Mouse (Mus musculus) neural tube, embryonic 10.5 days (tissue): ENCODE data around the gene Lifr.

ENCODE experiments used
- DNase-seq: peaks from one replicate; pipeline ENCODE4 v3.0.0-alpha.2; 2017; ENCODE audit warnings: low spot score; ENCODE audit errors: extremely low spot score

Gene Lifr

DNA sequence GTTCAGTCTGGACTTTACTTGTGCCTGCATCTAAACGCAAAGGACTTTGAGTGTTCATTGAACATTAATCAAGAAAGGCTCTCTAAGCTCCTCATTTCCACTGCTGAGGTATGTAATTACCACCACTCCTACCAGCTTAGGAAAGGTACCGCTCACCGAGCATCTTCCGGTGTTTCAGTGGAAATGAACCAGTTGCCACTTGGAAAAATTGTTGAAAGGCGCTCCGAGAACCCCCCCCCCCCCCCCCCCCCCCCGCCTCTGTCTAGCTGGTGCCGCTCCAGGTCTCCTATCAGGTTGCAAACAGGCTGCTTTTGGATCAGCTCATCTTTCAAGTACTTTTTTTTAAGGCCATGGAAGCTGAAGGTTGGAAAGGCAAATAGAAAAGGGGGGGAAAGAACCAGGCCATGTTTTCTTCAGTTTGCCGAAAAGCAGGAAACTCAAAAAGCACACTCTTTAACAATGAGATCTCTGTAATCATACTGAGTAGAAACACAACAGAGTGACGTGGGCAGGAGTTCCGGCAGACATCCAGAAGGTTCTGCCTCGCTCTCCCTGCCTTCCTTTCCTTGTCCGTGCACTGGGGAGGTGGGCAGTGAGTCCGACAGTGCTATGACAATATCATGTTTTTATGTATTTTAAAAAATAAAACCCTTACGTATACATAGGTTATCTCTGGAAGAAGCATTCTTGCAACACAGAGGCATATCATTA is 9.3 kb upstream of the Lifr start:
- DNase-seq: no peak

DNA sequence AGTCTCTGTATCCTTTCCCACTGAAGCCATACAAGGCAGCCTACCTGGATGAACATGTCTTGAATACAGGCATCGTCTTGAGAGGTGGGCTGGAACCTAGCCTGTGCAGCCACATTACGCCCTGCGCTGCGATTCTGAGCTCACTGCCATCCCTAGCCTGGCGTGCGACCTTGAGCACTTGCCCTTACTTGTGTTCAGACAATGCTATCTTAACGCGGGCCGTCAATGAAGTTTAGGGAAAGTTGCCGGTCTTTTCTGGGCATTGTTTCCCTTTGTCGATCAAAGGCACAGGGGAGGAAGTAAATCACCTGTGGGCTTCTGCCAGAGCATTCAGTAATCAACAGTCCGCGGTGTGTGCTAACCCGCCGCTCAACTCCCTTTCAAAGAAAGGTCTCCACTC is 8.6 kb upstream of the Lifr start:
- no peak for DNase-seq

GRCm38 (mm10) chr15:7082901-7083300 is 7.5 kb upstream of the Lifr start:
- no peak for DNase-seq

DNA sequence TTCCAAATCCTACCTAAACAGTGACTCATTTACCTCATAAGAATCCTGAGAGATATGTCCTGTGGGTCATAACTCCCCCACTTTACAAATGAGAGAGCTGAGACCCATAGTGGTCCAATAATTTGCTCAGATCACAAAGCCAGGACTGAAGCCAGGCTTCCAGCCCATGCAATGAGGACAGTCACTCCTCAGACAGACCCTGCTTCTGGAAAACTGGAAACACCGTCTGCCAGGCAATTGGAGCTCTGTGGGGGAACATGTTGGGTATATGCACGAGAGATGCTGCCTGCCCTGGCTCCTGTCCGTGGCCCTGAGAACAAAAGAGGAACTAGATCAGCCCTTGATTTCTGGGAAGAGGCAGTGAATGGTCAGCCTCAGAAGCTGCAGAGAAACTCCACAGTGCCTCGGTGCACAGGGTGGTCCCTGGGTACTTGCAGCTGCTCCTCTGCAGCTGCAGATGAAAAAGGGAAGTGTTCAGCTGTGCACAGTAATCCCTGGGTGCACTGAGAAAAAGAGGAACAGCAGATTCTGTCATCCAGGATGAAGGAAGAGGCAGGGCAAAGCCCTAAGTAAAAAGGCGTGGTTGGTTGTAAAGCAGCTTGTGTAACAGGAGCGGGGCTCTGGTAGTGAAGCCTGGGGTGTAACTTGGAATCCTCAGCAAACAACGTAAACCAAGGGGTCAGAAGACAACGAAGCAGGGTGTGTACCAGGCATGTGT is 5.5 kb upstream of the Lifr start:
- DNase-seq: no peak

- no peak for DNase-seq
Observed at GRCm38 (mm10) chr15:7088691-7089090, 1.7 kb upstream of the Lifr start.

DNA sequence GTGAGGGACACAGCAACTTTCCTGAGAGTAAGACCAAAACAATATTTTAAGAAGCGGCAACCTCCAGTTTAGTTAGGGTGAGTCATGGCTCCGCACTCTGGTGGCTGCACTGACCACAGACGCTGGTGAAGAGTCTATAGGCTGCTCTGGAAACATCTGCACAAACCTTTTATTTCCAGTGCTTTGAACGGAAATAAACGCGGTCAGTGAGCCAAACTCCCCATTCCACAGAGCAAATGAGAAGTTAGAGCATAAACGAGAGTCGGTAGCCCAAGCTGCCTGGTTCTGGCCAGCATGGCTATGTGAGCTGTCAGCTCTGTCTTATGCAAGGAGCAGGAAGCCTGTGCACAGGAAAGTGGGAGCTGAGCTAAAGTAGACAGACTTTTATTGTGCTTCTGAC is 1.9 kb downstream of the Lifr start:
- DNase-seq: no peak

DNA sequence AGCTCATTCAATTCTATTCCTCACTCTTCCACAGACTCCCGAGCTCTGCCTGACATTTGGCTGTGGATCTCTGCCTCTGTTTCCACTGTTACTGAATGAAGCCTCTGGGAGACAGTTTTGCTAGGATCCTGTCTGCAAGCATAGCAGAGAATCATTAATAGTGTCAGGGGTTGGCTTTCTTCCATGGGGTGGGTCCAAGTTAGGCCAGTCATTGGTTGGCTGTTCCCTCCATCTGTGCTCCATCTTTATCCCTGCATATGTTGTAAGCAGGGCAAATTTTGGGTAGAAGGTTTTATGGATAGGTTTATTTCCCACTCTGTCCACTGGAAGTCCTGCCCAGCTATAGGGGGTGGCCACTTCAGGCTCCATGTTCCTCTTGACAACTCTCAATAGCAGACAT is 9.0 kb downstream of the Lifr start:
- DNase-seq: no peak

- DNase-seq: no peak
Observed at GRCm38 (mm10) chr15:7100226-7100625, 9.8 kb downstream of the Lifr start.

GRCm38 (mm10) chr15:7103051-7103450 is 12.6 kb downstream of the Lifr start:
- DNase-seq: no peak

DNA sequence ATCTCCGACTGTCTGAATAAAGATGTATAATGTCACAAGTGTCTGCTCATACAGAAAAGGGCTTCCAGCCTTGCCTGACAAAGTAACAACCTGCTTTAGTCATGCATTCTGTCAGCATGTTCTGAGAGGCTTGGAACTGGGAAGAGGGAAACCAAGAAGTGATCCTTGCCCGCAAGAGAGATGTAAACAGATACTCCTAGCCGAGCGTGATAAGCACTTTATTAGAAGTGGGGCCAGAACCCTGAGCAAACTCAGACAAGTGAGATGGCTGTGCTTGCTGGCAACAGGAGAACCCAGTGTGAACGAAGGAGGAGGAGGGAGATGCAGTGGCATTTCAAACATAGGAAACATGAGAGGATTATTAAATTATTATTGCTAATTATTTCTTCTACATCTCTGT is 14.8 kb downstream of the Lifr start:
- DNase-seq: no peak

DNA sequence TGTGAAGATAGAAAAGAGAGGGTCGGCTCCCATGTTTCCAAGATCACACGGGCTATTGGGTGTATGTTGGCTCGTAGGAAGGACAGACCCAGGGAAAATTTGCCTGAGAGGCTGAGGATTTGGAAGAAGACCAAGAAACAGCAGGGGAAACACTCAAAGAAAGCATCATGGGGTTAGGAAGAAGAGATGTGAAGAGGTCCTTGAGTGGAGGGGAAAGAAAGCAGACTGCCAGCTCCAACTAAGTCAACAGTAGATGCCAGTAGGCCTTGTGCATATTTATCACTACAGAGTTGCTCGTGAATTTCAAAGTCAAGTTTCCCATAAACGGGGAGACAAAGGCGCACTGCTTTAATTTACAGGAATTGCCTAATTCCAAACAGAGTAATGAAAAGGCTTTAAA is 17.7 kb downstream of the Lifr start:
- DNase-seq: no peak

DNA sequence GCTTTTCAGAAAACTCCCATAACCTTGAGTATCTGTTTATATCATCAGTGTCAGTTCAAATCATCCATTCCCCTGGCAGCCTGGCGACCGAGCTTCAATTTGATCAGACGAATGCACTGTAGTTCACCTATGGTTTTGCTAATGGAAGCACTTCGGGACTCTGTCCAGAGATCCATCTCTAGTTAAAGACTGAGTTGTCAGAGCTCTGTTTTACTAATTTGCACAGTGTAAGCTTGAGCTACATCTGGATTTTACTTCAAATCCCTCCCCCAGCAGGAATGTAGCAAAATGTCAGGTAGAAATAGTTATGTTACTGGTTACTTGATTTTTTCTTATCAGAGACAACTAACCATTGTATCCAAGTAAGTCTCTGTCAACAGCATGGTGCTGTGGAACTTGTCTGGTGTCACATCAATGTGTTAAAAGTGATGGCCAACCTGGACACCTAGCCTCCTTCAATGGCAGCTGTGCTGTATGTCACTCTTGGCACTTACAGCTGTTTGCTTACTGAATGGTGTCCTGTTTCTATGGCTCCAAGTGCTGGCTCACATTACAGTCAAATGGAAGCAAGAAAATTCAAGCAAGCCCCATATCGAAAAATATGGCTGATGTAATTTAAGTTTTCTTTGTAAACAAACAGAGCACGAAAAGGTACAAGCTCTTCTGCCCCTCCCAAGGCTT is 22.0 kb downstream of the Lifr start:
- DNase-seq: no peak

GRCm38 (mm10) chr15:7113906-7114305 is 23.5 kb downstream of the Lifr start:
- no peak for DNase-seq

DNA sequence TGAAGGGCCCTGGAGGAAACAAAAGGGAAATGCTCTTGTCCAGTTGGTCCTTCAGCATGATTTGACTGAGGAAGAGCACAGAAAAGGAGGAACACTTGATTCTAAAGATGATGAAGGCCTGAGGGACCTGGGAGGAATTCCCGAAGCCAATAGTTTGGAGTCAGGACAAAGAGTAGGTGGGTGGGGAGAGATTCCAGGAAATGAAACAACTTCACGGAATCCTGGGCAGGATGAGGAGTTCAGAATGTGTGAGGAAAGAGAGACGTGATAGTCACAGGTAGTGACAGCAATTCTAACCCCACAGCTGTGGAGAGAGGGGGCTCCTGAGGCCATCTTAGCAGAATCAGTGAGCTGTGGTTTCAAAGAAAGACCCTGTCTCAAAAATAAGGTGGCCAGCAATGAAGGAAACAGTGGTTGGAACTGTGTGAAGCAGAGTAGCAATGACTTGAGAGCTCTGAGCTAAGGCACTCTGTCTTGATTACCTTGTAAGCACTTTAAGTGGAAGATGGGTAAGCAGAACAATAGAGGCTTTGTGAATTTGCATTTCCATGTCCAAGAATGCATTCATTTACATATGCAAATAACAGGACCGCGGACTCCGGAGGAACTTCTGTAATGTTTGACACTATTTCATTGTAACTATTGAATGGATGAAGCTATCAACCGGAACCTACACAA is 25.1 kb downstream of the Lifr start:
- no peak for DNase-seq

GRCm38 (mm10) chr15:7116216-7116615 is 25.8 kb downstream of the Lifr start:
- no peak for DNase-seq

DNA sequence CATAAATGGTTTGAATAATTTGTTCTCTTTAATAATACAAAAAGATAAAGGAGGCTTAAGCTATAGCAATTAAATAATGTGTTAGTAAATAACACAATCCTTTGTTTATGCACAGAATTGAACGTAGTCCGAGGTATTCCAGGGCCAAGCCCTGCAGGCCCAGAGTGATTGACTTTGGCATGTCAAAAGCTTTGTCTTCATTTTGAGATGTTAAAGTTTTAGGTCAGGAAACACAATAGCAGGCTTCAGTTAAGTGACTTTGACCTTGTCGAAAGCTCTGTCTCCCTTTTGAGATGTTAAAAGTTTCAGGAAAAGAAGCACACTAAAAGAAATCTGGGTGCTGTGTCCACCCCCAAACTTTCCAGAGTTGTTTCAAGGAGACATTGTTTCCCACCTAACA is 26.3 kb downstream of the Lifr start:
- no peak for DNase-seq

GRCm38 (mm10) chr15:7117944-7118343 is 27.5 kb downstream of the Lifr start:
- no peak for DNase-seq

DNA sequence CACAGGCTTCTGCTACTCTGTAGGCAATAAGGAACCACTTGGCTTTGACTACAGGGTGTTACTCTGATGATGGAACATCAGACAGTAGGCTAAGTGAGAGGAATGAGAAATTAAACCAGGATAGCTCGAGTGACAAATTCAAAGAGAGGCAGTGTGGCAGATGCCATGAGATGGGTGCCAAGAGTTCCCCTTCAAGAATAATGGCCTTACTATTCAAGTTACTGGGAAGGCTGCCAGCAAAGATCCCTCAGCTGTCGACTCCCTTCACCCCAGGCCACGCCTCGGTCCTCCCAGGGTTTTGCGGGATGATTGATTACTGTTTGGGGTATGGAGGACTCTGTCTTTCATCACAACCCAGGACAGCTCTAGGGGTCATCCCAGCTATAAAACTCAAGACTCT is 28.4 kb downstream of the Lifr start:
- peak; percentile 26 for DNase-seq

GRCm38 (mm10) chr15:7119930-7120512 is 29.6 kb downstream of the Lifr start:
- no peak for DNase-seq

GRCm38 (mm10) chr15:7123781-7124450 is 33.5 kb downstream of the Lifr start:
- no peak for DNase-seq

DNA sequence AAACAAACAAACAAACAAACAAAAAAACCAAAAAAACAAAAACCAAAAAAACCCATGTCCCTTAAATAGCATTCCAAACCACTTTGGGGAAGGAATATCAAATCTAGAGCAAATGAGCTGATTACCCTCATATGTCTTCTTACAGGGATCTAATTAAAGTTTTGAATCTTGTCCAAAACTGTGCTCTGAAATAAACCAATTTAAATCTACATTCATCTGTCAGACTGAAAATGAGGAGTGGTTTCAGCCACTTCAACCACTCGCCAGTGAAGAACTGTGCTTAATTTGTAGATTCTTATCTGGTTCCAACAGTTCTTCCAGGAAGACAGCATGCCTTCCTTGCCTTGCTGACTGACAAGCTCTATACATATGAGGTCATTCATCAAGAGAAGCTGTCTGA is 35.8 kb downstream of the Lifr start:
- DNase-seq: no peak
